Mouse (Mus musculus): ENCODE results near the gene 2210010C04Rik.

DNA sequence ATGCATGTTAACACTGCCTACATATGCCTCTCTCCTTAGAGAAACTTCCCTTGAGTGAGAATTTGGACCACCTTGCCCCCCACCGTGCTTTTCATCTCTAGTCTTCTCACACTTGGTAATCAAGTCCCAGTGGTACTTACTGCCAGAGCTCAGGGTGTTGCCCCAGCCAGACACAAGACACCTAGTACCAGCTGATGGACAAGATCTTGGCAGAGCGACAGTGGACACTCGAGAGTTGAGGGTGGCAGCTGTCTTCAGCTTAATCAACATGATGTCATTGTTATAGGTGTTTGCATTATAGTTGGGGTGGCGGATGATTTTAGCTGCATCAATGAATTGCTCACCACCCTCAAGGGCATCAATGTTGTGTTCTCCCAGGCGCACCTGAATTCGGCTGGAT is 2.5 kb downstream of the 2210010C04Rik start:
- no peak for TF ChIP-seq CTCF (IDR thresholded peaks at IDR 0.05; ENCODE audit: low read depth, low read length)
- no peak for TF ChIP-seq POLR2AphosphoS5 (IDR thresholded peaks at IDR 0.05; ENCODE audit: insufficient replicate concordance, low read depth, low read length)
